Mouse (Mus musculus): Measurements from ENCODE around the gene Neu3. TPM values are rescaled to one million over a fixed set of nuclear protein-coding genes. Genes with fewer than 3 reads are reported as not detected.

Neu3 gene
- polyA plus RNA-seq, 1 experiment: 0.52 TPM

DNA sequence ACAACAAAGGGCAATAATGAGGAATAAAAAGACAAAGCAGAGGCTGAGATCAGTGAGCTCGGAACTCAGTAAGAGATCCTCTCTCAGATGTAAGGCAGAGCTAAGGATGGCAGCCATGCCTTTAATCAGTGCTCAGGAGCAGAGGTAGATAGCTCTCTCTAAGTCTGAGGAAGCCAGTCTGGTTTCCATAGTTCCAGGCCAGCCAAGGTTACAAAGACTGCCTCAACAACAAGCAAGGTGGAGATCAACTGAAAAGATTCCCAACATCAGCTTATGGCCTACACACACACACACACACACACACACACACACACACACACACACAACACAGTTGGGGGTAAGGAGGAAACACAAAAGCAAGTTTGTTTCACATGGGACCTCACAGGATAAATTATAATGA is 22.9 kb upstream of the Neu3 start:
- no peak overlapping the region for H3K4me3 ChIP-seq (ENCODE audit: insufficient read depth, low read depth, low read length)

DNA sequence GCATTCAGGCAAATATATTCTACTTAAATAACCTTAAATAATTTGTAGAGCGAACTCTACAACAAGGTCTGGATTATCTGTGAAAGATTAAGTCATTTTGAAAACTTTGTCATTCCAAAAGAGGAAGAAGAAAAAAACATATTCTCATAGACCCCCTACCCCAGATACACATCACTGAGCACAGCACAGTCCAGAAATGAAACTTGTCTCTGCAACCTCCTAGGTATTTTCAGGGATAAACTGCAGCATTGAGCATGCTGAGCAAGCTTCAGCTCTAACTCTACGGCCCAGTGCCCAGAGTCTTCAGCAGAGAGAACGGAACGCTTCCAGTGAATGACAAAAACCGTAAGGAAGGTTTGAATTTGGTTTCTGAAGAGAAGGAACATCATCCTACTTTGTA is 22.3 kb upstream of the Neu3 start:
- H3K4me3 ChIP-seq (ENCODE audit: insufficient read depth, low read depth, low read length): no peak overlapping the region
- H3K27ac ChIP-seq (replicated peaks; ENCODE audit: low read depth, low read length): no peak overlapping the region
- H3K4me1 ChIP-seq (ENCODE audit: control insufficient read depth, insufficient read depth, insufficient read length, low read length): no peaks in the 10 kb centered on the region

More for the DNA sequence above, 22.9 kb upstream of the Neu3 start:
- no peak overlapping the region for H3K27ac ChIP-seq (replicated peaks; ENCODE audit: low read depth, low read length)
- H3K4me1 ChIP-seq (ENCODE audit: control insufficient read depth, insufficient read depth, insufficient read length, low read length): no peaks in the 10 kb centered on the region

DNA sequence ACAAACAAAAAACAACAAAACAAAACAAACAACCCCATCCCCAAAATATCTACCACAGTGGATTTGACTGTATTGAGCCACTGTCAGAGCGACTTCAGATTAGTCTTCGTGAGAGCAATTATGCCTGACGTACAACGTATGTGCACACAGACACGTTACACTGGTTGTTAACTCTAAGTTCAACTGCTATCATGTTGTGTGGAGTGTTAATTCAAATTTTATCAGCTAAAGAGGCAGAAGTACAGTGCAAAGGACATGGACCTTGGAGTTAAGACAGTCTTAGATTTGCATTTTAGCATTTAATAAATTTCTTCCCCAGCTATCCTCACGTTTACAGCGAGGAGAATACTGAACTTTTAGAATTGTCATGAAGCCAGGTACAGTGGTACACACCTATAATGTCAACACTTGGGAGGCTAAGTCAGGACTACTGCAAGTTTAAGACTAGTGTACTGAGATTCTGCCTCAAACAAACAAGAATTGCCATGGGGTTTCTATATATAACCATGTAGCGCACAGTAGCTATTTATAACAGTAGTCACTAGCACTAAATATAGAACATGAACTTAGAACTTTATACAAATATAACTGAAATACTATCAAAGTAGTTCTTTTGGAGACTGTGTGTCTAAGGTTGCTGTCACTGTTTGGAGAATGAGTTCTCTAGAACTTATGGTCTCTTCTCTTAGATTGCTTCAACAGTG is 17.5 kb upstream of the Neu3 start:
- H3K4me1 ChIP-seq (ENCODE audit: control insufficient read depth, insufficient read depth, insufficient read length, low read length): no peaks in the 10 kb centered on the region
- no peak overlapping the region for H3K27ac ChIP-seq (replicated peaks; ENCODE audit: low read depth, low read length)

DNA sequence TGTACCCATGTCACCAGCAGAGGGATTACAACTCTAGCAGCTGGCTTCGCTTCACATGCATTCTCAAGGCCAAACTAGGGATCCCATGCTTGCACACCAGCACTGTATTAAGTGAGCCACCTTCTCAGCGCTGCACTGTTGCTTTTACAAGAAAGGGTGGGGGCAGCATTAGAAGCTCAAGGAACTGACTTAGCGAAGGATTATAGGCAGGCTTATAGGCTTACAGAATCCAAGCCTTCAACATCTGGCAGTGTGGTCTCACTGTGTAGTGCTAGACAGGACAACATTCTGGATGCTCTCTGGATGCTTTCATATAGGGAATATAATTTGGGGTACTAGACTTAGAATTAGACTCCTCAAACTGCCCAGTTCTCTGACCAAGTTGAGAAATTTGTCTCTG is 10.0 kb upstream of the Neu3 start:
- H3K4me1 ChIP-seq (ENCODE audit: control insufficient read depth, insufficient read depth, insufficient read length, low read length): no peaks in the 10 kb centered on the region
- H3K27ac ChIP-seq (replicated peaks; ENCODE audit: low read depth, low read length): no peak overlapping the region
- no peak overlapping the region for H3K4me3 ChIP-seq (ENCODE audit: insufficient read depth, low read depth, low read length)

More for the DNA sequence above, 17.5 kb upstream of the Neu3 start:
- no peak overlapping the region for H3K4me3 ChIP-seq (ENCODE audit: insufficient read depth, low read depth, low read length)

DNA sequence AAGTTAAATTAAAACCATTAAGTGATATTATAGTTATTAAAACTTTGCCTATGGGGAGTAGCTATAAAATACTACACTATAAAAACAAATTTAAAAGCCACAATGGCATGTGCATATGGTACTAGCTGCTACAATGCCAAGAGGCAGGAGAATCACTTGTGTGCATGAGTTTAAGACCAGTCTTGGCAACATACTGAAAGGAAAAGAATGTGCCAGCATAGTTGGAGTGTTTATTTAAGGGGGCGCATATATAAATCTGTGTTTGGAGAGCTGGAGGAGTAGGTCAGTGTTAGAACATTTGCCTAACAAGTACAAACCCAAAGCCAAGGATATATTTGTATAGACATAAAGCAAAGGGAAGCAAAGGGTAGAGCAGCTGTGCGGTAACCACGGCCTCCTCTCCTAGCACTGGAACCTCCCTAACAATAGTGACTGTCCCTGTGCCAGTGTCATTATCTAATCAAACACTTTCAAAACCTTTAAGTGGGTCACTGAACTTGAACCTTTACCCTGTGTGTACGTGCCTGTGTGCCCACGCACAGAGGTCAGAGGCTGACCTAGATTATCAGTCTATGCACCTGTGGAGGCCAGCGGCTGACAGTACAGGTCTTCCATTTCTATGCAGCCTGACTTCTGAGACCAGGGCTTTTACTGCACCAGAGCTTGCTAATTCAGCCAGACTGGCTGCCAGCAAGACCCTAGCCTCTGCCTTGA is 9.3 kb upstream of the Neu3 start:
- no peak overlapping the region for H3K4me3 ChIP-seq (ENCODE audit: insufficient read depth, low read depth, low read length)
- H3K4me1 ChIP-seq (ENCODE audit: control insufficient read depth, insufficient read depth, insufficient read length, low read length): no peaks in the 10 kb centered on the region
- no peak overlapping the region for H3K27ac ChIP-seq (replicated peaks; ENCODE audit: low read depth, low read length)

DNA sequence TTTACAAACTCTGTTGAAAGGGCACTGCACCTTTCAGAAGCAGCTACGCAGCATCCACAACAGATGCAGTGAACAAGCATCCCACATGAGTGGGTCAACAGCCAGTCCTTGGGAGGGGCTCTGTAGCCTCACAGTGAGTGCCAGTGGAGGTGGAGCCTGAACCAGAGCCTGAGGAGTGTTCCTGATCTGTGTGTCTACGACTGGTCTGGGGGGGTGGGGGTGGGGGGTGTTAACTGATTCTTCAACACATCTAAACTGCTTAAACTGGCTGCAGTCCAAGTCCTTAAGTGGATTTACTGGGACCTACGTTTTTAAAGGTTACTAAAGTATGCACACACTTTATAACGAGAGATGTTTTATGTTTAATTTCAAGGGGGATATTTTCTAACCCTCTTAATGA is 8.6 kb upstream of the Neu3 start:
- H3K4me1 ChIP-seq (ENCODE audit: control insufficient read depth, insufficient read depth, insufficient read length, low read length): no peaks in the 10 kb centered on the region
- no peak overlapping the region for H3K27ac ChIP-seq (replicated peaks; ENCODE audit: low read depth, low read length)
- H3K4me3 ChIP-seq (ENCODE audit: insufficient read depth, low read depth, low read length): no peak overlapping the region

DNA sequence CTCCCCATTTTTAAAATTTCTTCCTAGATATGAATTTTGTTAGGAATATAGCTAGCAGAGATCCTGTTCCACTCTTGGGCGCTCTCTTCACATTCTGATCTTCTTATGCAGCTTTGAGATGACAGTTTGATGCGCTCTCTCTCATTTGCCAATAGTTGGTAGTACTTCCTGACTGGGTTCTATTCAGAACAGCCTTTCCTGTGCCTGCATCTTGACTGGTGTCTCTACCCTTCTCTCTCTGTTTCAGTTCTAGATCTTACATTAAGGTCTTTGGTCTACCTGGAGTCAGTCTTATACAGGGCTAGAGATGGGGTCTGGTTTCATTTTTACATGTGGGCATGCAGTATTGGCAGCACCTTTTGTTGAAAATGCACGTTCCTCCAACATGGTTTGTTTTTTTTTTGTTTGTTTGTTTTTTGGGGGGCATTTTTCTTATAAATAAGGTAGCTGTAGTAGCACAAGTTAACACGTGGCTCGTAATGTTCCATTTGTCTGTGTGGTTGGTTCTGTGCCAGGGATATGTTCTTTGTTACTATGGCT is 6.2 kb upstream of the Neu3 start:
- Histone ChIP-seq H3K27ac (replicated peaks; ENCODE audit: low read depth, low read length) (no peak overlapping the region), H3K4me1 (ENCODE audit: control insufficient read depth, insufficient read depth, insufficient read length, low read length) (no peaks in the 10 kb centered on the region), H3K4me3 (ENCODE audit: insufficient read depth, low read depth, low read length) (no peak overlapping the region)

DNA sequence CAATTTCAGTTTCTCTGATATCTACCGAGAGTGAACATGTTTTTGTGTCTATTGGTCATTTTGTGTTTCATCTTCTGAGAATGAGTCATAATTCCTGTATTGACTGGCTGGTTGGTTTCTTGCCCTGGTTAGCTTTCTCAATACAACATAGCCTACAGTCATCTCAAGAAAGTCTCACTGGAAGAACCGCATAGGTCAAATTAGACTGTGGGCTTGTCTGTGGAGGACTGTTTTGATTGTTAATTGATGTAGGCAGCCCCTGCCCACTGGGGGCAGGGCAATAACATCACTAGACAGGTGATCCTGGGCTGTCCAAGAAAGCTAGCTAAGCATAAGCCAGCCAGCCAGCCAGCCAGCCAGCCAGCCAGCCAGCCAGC is 5.6 kb upstream of the Neu3 start:
- H3K4me1 ChIP-seq (ENCODE audit: control insufficient read depth, insufficient read depth, insufficient read length, low read length): no peaks in the 10 kb centered on the region
- no peak overlapping the region for H3K4me3 ChIP-seq (ENCODE audit: insufficient read depth, low read depth, low read length)
- no peak overlapping the region for H3K27ac ChIP-seq (replicated peaks; ENCODE audit: low read depth, low read length)

DNA sequence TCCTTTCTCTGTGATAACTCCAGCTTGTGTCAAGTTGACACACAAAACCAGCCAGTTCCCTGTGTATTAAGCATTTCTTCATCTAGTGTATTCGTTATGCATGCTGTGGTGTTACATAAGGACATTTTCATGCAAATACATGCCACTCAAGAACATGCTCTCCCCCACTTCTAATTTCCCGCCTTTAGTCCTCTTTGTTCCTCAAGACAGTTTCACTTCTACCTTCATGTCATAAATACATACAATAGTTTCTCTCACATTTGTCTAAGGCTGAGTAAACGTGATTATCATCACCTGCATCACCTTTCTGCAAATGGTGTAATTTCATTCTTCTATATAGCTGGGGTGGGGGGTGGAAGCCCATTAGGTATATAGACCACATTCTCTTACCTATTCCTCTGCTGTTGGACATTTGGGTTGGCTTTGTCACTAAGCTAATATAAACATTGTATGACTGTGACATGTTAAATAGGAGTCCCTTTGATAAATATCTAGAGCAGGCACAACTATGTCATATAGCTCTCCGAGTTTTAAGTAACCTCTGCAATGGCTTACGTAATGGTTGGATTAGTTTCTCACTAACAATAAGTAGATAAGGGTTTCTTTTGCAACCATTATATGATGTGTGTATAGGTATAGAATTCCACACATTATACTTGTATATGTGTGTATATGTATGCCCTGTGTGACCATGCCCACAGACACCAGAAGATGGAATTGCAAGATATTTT is 5.1 kb upstream of the Neu3 start:
- Histone ChIP-seq H3K4me1 (ENCODE audit: control insufficient read depth, insufficient read depth, insufficient read length, low read length) (no peaks in the 10 kb centered on the region), H3K27ac (replicated peaks; ENCODE audit: low read depth, low read length) (no peak overlapping the region), H3K4me3 (ENCODE audit: insufficient read depth, low read depth, low read length) (no peak overlapping the region)

DNA sequence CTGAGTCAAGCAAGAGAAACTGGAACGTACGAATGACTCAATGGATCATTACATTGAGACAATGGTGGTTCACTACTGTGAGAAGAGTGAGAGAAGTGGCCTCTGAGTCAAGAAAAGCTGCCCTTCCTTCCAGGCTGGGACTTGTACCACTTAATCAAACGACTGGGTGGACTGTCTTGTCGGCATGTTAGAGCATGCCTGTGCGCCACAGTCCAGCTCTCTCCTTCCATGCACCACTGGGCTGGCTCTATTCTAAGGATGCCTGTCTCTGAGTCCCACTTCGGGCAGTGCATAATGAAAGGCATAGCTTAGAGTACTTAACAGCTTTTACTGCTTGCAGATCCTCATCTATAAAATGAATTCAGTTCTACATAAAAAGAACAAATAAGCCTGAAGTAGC is 2.1 kb downstream of the Neu3 start:
- Histone ChIP-seq H3K4me3 (ENCODE audit: insufficient read depth, low read depth, low read length) (no peak overlapping the region), H3K4me1 (ENCODE audit: control insufficient read depth, insufficient read depth, insufficient read length, low read length) (peaks cover 2% of the 10 kb centered on the region; the same call in 1 of the 2 replicates), H3K27ac (replicated peaks; ENCODE audit: low read depth, low read length) (no peak overlapping the region)

DNA sequence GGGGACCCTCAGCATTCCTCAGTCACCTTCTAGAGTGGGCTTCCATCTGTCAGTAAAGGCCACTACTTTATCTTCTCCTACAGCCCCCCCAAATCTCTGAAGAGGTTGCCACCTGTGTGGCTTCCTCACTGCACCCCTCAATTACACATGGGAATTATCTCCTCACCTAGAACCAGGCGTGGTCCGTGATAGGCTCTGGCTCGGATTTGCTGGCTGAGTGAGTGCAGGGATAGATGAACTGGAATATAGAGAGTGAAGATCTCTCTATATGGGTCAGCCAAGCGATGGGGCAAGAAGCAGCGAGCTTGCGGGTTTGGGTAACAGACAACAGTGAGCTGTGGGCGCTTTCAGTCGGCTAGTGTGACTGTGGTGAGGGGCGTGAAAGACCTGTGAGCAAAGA is 2.7 kb downstream of the Neu3 start:
- peaks cover 2% of the 10 kb centered on the region; the same call in 1 of the 2 replicates for H3K4me1 ChIP-seq (ENCODE audit: control insufficient read depth, insufficient read depth, insufficient read length, low read length)
- no peak overlapping the region for H3K4me3 ChIP-seq (ENCODE audit: insufficient read depth, low read depth, low read length)
- no peak overlapping the region for H3K27ac ChIP-seq (replicated peaks; ENCODE audit: low read depth, low read length)

DNA sequence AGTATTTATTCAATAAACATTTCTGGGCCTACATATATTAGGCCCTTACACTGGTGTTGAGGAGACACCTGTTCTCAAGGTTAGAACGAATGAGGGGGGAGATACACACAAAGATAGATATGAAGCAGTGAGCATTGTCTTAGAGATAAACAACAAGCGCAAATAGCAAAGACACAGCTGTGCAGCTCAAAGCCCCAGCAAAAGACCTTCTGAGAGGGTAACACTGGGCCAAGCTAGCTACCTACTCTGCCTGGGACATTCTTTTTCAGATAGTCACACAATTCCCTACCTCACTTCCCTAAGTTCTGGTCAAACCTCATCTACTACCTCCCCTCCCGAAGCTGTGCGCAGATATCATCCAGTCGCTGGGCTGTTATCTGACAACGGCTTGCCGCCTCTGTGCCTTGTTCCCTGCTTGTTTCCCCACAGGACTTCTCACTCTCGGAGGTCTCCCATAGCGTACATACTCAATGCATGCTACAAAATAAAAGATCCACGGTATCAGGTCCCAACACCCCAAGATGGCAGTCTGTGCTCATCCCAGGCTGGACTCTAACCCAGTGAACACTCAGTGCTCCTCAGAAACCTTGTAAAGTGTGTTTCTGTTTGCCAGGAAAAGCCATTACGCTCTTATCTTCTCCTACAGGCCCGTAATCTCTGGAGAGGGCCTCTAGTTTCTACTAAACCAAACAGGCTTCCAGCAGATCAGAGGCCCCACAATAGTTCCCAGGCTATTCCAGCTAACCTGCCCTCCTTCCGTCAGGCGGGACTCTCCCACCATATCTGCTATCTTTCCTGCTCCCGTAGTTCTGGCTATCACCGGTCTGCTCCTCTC is 3.4 kb downstream of the Neu3 start:
- H3K4me3 ChIP-seq (ENCODE audit: insufficient read depth, low read depth, low read length): no peak overlapping the region
- peaks cover 2% of the 10 kb centered on the region; the same call in 1 of the 2 replicates for H3K4me1 ChIP-seq (ENCODE audit: control insufficient read depth, insufficient read depth, insufficient read length, low read length)
- no peak overlapping the region for H3K27ac ChIP-seq (replicated peaks; ENCODE audit: low read depth, low read length)

DNA sequence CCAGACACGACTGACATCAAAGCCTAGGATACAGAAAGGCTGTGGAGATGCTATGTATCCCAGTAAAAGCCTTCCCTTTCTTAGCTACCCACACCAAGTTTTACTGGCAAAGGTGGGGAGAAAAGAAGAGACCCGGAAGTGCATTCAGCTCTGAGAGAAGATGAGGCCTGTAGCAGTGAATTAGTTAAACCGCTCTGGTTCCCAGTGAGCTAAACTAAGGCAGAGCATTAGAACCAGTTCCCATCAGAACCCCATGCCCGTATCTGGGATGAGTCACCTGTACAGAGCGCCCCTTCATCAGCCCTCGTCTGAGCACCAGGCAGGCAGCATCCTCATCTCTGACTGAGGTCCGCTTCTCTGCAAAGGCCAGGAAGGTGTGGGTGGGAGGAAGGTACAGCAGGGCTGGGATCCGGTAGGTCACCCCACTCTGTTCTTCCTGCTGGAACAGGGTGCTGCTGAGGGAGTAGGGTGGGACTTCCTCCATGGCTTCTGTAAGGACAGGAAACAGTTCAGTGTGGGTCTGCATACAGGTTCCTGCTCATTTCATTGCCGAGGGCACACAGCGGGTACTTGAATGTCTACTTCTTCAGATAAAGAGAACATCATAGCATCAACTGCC is 5.1 kb downstream of the Neu3 start:
- Histone ChIP-seq H3K4me3 (ENCODE audit: insufficient read depth, low read depth, low read length) (no peak overlapping the region), H3K27ac (replicated peaks; ENCODE audit: low read depth, low read length) (no peak overlapping the region)

DNA sequence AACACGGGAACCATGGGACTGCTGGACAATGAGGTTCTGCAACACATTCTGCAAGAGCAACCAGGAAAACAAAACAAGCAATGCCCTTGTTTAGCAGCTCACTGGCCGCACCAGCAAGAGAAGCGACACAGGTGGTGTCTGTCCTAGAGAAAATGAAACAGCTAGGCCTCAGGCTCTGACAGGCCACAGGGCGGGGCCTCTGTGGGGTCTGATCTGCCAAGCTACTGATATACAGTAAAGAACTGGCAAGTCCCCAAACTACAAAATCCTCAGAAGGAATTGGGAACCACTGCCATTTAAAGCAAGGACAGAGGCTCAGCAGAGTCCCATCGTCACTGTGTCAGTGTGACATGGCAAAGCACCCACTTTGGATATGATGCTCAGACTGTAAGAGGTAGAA is 5.8 kb downstream of the Neu3 start:
- Histone ChIP-seq H3K4me3 (ENCODE audit: insufficient read depth, low read depth, low read length) (no peak overlapping the region), H3K4me1 (ENCODE audit: control insufficient read depth, insufficient read depth, insufficient read length, low read length) (peaks cover 2% of the 10 kb centered on the region; the same call in 1 of the 2 replicates), H3K27ac (replicated peaks; ENCODE audit: low read depth, low read length) (no peak overlapping the region)

More for the DNA sequence above, 5.1 kb downstream of the Neu3 start:
- H3K4me1 ChIP-seq (ENCODE audit: control insufficient read depth, insufficient read depth, insufficient read length, low read length): peaks cover 2% of the 10 kb centered on the region; the same call in 1 of the 2 replicates
